Mouse (Mus musculus) cerebellum, adult 9-11 months (tissue): ENCODE data around the gene Kynu.

ENCODE experiments used
- DNase-seq: peaks from one replicate; pipeline ENCODE4 v3.0.0; 2022

Gene Kynu

DNA sequence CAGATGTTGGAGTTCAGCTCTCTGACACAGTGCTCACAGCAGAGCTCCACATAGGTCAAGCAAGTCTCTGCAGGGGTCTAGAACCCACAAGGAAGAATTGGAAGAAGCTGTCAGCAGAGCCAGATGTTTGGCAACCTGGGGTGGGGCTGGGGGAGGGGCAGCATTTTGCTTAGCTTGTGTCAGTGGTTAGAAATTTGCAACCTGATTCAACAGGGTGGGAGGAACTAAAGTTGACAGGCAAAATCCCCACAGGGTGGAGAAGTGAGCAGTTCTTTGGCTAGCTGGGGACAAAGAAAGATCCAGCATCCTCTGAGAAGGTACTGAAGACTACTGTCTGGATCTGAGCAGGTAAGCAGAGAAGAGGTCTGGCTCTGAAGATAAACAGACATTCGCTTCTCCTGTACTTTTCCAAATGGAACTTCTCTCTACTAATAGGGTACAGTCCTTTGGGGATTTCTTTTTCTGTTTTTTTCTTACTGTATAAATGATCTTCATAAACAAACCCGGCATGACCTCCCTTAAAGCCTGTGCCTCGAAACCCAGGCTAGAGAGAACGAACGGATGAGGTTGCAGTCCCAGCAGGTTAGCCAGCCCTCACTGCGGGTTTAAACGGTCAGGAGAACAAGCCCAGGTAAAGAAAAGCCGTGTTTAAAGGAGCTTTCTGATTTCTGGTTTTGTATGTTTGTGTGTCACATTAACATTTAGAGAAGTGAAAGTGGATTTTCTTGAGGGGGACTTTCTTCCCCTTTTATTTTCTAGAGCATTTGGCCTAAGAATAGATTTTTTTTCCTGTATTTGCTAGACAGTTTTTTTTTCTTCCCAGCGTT, at the start of gene Kynu:
Kynu (plus strand) TSS at position 268 of the 827 bp plus-strand sequence.
- DNase-seq: no peak

DNA sequence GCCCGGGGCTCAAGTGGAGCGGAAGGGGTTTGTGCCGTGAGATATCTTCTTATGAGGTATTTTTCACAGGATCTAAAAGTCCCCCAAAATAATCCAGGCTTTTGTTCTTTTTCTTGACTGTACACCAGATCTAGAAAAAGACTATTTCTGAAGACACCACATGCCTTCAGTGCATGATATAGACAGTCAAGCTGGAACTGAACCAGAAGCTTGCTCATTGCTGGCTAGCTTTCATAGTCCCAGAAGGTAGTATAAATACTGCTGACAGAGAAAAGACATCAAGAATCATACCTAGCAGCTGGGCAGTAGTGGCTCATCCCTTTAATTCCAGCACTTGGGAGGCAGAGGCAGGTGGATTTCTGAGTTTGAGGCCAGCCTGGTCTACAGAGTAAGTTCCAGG, 48.9 kb upstream of the Kynu start:
- DNase-seq: no peak

DNA sequence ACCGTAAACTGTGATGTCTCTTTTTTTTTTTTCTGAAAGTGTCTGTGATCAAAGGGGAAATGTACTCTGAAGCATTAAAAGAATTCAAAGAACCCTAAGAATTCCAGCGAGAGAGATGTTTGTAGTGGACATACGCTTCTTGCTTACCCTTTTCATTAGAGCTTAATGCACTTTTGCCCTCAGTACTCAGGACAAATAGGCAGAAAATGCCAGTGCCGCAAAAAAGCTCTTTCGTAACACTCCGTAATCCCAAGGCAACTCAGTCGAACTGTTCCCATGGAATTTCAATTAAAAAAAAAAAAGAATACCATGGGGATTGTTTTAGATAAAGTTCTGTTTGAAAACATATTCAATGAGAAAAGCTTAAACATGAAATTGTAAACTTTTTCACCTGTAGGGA, 41.3 kb upstream of the Kynu start:
- DNase-seq: no peak

DNA sequence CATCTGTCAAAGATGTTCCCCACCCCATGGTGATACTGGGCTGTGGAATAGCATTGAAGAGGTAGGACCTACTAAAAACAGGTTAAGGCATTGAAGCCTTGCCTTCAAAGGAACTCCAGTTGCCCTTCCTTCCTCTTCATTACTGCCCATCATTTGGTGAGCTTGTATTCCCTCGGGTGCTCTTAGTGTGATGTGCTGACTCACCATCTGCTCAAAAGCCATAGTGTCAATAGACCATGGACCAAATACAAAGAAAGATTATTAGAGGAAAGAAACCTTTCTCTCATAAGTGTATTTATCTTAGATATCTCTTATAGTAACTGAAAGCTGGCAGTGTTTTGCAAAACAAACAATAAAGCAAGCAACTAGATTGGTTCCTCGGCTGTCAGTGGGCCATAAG, 20.7 kb upstream of the Kynu start:
- DNase-seq: no peak

DNA sequence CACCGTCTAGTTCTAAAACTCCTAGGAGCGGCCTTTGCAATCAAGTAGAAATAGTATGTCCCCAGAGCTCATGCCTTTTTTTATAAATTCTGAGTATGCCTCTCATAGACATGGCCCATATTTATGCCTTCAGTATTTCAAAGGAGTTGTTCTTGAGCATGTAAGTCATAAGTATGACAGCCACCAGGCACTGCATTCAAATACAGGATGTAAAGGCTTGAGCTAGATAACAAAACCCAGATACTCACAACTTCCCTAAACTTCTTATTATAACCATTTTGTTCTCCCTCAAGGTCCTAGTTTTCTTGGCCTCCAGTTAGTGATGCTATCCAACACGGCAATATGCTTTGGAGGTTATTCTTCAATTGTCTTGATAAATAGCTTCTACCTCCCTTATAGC, 12.5 kb upstream of the Kynu start:
- DNase-seq: no peak

DNA sequence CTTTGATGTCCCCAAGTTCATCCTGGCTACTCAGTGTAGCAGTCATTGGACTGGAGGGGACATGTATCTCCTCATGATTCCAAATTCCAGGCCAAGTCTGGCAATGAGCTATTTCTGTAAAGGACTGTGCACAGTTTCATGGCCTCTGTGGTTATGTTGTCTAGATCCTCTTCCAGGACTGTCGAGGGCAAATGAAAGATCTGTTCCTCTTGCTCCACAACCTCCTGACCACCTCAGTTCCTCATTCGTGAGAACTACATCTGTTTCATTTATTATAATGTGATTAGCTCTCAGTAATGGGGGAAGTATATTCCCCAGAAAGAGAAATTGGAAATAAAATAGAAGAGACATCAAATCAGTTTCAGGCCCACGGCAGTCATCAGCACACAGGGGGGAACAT, 9.5 kb upstream of the Kynu start:
- DNase-seq: no peak

DNA sequence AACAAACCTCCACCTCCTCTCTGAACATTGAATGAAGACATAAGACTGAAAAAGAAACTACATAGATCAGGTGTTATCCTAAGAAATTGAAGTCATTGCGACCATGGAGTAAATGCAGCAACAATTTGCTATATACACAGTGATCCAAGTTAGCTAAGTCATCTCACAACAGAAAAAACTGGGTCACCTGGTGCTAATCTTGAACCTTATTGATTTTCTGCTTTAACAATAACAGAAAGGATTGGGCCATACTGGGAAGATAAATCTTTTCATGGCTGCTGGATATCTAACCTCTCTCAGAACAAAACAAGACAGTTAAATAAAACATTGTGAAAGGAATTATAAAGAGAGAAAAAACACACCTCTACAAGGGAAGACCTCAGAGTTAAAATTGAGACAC, 8.7 kb upstream of the Kynu start:
- DNase-seq: no peak

DNA sequence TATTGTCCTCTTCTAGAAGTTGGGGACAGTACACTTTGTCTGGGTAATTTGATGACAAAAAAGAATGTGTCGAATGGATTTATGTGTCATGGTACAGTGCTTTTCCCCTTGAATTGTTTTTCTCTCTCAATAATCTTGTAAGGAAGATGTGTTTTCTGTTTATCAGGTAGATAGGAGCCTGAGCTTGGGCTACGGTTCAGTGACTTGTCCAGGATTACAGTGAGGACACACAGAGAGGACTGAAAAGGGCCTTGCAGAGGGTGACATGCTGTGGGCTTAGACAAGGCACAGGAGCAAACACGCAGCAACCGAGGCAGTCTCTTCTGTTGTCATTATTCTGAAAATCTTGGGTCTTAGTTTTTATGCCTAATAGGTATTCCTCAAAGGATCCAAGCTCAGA, 913 bp upstream of the Kynu start:
- DNase-seq: no peak

DNA sequence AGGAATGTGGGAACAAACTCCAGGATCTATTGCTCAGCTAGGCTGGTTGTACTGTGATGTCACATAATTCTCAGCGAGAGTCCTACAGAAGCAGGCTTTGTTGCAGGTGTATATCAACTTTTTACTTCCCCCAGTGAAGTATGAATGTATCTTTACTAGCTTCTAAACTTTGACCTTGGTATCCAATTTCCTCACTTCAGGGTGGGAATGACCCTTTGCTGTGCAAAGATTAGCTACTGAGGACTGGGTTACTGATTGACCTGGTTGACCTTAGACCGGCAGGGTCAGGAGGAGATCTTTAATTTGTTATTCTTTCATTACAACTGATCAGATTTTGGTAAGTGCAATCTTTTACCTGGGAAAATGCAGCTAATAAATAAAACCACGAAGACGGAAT, 758 bp downstream of the Kynu start:
- no peak for DNase-seq

DNA sequence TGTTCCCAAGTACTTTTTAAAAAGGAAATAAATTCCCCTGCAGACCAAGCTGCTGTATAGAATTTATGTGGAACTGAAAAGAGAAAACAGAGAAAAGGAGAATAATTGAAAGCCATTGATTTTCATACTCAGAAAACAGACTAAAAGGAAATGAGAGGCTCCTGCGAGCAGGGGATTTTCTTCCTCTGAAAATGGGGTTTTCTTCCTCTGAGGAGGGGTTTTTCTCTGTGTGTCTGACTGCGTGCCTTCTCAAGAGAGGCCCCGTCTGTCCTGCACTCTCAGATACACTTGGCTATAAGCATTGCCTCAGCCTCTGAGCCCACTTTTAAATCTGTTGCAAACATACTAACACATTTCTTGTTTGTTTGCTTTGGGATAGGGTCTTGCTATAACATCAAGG, 1.9 kb downstream of the Kynu start:
- no peak for DNase-seq

DNA sequence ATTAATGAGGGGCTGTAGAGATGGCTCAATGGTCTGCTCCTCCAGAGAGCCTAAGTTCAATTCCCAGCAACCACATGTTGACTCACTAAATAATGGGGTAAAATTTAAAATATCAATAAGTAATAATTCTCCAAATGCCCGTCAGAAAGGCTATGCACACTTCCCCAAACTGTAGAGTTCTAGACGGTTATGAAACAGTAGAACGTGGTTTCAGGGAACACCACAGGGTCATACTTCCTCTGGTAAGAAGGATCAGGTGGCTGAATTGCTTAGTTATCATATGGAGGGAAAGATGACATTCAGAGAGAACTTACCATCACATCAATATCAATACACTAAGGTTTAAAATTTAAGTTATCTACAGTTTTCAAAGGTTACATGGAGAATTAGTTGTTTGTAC, 6.1 kb downstream of the Kynu start:
- no peak for DNase-seq

DNA sequence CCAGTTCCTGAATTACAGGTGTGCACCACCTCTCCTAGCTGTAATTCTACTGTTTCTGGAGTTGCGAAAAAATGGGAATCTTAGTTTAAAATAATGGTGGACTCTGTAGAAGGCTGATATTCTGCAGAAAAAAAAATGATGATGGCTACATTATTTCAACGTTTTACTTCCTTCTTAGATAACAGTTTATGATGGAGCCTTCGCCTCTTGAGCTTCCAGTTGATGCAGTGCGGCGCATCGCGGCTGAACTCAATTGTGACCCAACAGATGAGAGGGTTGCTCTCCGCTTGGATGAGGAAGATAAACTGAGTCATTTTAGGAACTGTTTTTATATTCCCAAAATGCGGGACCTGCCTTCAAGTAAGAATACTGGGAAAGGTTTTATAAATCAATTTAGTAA, 7.7 kb downstream of the Kynu start:
- no peak for DNase-seq

DNA sequence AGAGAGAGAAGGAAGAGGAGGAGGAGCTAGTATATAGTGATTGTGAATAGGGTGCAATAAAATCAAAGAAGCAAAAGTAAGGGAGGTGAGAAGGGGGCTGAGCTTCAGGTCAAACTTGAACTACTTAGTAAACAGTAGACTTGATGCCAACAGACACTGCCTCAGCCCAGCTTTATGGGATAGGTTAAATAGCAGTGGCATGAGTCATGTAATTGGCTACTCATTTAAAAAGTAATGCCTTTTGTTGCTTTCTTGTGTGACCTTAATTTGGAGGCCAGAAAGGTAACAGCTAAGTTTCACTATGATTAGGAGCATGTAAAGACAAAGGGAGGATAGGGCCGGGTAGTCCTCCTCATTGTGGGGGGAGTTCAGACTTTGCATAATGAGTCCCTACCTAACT, 13.3 kb downstream of the Kynu start:
- no peak for DNase-seq

DNA sequence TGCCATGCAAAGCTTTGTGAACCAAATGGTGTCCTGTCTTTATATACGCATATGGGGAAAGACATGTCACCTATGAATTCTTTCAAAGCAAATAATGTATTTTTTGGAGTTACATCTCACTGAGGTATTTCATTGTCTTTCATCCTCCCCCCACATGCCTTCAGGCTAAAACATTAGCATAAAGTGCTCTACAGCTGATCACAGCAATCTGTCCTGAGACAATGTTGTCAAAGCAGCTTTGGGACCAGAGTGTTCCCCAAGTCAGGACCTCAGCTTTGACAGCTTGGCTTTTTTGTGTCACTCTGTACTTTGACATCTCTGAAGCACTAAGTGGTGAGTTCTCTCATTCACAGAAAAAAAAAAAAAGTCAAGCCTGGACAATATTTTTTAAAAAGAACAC, 18.4 kb downstream of the Kynu start:
- no peak for DNase-seq

DNA sequence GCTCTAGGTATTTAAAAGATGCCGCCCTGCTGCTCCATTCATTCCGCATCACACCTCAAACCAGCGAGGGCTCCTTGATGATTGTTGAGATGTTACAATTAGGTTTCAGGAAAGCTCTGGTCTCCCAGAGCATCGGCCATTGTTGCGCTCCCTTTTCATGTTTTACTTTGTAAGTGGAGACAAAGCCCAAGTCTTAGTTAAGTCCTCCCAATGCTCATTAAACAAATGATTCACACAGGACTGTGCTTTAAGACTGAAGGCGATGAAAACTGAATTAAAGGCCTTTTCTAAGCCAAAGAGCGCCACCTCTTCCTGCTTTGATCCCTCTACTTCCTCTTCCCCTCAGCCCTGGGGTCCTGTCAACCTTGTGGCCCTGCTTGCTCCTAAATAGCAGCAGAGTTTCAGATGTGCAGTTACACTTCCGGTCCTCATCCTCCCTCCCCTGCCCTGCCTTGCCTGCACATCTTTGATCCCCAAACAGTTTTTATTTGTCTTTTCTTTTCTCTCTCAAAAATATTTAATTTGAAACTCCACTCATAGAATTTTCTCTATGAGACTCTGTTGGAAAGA, 28.2 kb downstream of the Kynu start:
- no peak for DNase-seq

DNA sequence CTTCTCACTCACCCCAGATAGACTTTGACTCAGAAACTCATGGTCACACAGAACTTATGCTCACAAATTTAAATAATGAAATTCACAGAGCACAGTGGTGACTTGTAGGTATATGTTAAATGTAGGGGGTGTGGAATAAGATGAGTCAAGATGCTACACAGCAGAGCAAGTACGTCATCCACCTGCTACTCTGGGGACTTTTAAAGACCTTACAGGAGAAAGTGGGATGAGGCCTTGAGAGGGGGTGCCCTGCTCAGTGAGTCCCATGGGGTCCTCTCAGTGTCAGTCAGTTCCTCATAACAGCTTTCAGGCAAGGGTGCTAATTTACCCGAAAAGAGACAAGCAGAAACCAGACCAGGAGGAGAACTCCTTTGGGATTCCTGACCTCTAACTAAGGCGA, 30.4 kb downstream of the Kynu start:
- no peak for DNase-seq

DNA sequence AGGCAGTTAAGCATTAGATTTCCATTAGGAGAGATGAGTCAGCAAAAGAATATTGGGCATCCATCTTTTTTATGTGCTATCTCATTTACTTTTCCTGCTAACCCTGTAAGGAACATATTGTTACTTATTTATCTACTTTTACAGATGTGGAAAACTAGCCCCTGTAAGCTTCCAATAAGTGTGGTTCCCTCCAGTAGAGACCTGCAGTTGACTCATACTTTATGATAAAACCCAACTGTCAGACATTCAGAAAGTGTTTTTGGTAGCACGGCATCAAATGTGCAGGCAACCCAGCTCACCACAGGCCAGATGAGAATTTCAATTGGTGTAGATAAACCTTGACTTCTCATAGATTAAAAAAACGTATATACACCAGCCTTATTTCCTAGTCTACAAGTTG, 32.7 kb downstream of the Kynu start:
- no peak for DNase-seq

DNA sequence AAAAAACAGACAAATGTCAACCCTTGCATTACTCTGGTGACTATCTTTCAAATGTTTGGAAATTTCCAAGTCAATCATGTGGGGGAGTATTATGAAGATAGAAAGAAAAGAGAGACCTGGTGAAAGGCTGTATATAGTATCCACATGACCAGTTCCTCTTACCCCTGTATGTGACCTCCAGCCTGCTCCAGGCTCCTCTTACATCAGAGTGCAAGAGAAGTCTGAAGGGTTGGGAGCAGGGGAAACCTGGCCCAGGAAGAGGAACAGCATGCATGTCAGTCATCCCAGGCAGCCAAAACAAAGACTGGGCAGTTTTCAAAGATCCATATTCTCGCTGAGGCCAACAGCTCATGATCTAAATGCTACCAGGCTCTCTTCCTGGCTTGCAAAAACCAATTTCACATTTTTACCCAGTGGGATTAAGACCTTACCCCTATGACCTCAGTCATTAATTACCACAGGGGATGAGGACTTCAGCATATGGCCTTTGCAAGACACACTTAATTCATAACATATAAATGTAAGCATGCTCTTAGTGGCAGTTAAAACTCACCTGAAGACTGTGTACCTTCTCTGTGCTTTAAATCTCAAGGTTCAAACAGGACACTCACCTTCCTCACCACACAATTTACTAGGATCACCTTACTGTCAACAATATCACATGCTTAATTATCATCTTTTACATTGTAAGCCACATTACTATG, 37.0 kb downstream of the Kynu start:
- no peak for DNase-seq

DNA sequence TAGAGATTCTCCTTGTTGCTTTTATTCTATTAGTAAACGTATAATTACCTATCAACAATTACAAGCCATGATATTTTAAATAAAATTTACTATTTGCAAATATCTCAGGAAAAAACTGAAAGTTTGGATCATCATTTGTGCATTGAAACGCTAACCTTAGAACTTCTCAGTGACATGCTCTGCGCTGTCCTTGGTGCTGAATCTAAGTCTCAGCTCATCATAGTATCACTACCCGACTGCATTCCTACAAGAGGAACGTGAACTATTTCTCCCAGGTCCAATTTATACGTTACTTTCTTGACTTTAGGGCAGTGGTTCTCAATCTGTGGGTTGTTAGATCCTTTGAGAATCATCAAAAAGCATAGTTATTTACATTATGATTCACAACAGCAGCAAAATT, 58.4 kb downstream of the Kynu start:
- no peak for DNase-seq

DNA sequence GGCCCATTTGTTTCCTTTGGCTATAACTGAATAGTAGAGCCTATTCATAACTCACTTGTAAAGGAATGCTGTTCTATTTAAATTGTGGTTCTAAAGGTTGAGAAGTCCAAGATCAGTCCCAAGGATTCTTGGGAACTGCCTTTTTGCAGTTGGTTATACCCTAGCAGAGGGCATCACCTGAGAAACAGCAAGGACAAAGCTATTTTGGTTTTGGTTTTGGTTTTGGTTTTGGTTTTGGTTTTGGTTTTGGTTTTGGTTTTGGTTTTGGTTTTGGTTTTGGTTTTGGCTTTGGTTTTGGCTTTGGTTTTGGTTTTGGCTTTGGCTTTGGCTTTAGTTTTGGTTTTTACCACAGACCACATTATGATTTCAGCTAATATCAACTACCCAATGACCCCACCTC, 66.0 kb downstream of the Kynu start:
- no peak for DNase-seq

DNA sequence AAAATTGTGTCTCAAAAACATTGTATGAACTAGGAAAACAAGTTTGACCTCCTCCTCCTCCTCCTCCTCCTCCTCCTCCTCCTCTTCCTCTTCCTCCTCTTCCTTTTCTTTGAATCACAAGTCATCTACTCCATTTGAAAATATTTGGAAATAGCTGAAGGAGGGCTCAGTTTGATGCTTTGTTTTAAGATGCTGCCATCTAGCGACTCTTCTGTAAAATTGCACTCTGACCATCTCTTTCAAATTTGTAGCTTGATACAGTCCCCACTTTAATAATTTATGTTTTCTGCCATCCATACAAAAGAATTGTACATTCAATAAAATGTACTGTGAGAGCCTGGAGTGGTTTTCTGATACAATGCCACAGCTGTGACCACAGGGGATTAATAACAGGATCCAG, 67.7 kb downstream of the Kynu start:
- no peak for DNase-seq

DNA sequence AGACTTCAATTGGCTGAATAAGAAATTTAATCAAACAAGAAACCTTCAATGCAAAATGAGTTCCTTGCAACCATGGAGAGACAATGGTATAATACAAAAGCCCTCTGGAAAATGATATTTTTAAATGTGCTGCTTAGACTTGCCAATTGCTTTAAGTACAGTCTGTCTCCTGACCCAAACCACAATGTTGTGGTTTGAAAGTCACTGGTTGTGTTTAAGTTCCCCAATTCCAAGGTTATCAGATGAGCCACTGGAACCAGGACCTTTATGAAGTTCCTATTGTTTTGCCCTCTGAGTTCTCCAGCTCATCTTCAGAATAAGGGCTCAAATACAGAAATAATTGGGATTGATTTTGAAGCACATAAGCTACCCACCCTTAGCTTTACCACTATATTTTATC, 76.7 kb downstream of the Kynu start:
- no peak for DNase-seq

DNA sequence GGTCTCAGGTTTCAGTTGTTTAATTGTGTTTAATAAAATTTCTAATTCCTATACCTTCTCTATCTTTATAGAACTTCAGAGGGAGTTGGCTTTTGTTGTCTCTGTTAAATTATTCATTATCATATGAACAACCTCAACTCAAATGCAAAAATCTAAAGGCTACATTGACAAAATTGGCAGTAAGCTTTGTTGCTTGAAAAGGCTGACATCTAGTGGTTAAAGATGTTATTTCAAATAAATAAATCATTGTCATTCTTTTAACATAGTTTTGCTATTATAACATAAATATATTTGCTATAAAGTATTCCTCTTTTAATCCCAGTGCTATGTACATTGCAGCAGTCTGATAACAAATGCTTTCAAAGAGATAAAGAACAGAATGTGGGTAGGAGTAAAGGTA, 81.4 kb downstream of the Kynu start:
- no peak for DNase-seq

DNA sequence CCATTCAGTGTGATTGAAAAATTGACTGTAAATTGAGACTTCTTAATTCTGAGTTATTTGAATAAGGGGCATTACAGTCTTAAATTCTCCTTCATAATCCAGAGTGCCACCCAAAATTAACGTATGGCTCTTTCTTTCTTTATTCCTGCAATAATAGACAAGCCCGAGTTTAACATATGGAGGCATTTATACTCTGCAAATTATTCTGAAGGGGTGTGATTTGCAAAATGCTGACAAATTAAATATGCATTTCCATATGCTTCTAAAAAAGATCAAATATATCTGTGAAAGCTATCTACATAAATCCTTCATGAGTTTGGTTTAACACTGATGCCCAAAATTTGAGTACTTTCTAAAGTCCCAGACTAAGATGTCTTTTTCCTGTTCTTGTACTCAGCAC, 91.8 kb downstream of the Kynu start:
- no peak for DNase-seq

DNA sequence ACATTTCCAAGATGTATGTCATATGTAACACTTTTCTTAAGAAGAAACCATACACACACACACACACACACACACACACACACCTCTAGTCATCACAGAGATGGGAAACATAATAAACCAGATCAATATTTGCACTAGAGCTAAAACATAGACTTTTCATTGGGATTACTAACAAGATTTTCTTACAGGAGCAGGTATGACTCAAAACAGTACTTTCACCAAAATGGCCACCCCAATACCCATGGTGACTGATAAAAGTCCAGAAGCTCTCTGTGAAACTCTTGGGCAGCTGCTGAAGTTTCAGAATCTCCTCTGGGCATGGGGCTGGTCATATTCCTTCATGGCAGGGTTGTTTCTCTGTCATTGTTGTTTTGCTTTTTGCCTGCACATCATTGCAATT, 114.5 kb downstream of the Kynu start:
- no peak for DNase-seq
